Mouse (Mus musculus): ENCODE measurements around the gene Cpsf4l.
A peak's percentile ranks its signal among the peaks of the same experiment; 100 is the strongest.

Gene Cpsf4l

DNA sequence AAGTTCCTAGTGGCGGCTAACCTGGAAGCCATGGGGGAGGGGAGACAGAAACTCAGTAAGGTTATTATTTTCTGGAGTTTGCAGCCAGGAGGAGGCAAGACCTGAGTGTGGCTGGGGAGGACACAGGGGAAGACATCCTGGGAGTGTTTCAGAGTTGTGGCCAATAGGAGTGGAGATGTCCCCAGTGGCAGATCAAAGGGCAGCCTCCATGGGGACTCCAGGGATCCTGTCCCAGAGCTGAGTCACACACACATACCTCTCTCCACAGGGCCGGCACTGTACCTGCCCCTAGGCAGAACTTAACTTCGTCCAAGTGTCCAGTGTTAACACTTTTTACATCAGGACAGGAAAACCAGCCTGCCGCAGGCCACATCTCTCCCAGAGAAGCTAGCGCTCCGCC, 25.3 kb upstream of the Cpsf4l start:
- DNase-seq (ENCODE audit: low read depth): no peak

DNA sequence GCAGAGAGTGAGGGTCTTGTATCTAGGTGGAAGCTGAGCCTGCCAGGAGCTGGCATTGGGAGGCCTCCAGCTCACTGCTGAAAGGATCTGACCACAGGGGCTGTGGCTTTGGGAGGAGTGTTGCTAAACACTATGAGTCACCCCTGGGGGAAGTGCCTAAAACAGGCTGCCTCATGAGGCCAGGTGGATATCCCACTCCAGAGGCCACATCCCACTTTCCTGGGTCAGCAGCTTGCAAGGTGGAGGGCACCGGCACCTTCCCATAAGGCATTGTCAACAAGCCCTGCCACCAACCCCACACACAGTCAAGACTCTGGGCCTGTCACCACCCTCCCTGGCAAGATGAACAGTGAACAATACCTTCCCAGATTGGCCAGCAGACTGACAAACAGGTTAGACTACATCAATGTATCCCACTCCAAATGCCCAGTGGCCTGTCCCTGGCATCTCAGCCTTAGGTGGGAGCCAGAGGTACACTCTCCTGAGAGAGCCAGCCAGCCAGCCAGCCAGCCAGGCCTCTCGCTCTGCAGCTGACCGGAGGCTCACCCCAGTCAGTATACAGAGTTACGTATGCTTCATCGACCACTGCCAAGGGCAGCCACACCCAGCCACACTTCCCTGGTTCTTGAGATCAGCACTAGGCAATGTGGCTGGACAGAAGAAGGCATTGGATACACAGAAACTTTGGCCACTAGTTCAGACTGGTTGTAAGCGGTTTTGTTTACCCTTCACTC, 24.0 kb upstream of the Cpsf4l start:
- no peak for DNase-seq (ENCODE audit: low read depth)

- no peak for DNase-seq (ENCODE audit: low read depth)
These were observed 22.3 kb upstream of the Cpsf4l start for GRCm38 (mm10) chr11:113731945-113732612.

DNA sequence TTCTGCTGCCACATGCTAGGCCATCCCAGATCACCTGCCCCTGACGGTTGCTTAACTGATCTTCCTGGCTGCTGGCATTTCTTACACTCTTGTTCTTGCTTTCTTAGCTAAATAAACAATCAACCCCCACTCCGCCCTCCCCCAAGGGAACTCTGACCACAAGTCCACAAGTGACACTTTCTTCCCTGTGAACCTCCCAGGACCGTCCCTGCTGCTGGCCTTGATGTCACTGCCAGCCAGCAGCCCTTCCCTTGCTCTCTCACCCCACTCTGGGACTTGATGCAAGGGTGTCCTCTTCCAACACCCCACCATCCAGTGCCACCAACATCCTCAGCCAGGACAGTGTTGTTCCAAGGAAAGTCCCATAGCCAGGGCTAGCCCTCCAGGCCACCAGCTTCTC, 21.1 kb upstream of the Cpsf4l start:
- DNase-seq (ENCODE audit: low read depth): no peak

GRCm38 (mm10) chr11:113729917-113730316, 20.1 kb upstream of the Cpsf4l start:
- DNase-seq (ENCODE audit: low read depth): no peak

DNA sequence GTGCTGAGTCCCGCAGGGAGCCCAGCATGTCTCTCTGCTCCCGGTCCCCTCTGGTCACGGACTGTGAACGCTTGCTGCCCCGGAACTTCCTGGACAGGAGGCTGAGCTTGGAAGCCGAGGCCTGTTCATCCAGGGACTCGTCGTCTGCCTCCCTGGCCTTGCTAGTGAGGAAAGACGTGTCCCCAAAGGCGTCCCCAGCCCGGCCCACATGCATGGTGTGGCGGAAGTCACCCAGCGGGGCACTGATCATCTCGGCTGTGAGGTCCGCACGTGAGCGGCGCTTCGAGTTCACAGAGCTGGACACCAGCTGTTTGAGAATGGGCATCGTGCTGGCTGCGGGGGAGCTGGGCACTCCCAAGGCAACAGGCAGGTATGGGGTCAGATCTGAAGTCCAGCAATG, 19.4 kb upstream of the Cpsf4l start:
- no peak for DNase-seq (ENCODE audit: low read depth)

GRCm38 (mm10) chr11:113727992-113728391, 18.2 kb upstream of the Cpsf4l start:
- no peak for DNase-seq (ENCODE audit: low read depth)

DNA sequence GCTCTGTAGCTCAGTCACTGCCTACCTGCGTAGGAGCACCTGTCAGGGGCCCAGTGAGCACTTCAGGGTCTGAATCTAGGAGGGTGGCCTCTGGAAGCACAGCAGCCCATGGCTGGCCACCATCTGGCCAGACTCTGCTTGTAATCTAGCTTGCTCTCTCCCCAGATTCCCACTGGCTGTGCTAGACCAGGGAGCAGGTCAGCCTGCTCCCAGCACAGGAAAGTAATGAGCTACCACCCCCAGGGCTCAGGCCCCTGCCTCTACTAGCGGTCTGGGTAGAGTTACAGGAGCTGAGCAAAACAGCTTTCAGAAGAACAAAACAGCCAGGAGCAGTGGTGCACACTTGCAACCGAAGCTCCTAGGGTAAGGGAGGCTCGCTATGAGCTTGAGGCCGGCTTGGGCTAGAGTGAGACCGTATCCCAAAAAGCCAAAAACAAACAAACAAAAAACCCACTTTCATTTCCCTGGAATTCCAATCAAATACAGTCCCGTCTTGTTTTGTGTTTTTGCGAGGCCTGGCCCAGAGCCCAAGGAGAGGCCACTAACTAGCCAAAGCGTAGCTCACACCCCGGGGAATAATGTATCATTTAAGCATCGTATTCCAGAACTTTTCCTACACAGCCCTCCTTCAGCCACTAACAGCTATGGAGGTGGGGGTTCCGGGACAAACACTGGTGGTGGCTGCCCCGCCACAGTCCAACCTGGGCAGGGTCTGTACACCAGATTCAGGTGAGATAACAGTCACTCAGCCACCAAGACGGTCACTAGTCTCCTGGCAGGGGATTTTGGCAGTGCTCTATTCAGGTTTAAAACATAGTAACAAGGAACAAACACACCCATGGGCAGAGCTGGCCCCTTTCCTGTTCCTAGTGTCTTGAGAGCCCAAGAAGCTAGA, 17.4 kb upstream of the Cpsf4l start:
- no peak for DNase-seq (ENCODE audit: low read depth)

- DNase-seq (ENCODE audit: low read depth): no peak
These were observed 15.6 kb upstream of the Cpsf4l start for GRCm38 (mm10) chr11:113725235-113726048.

GRCm38 (mm10) chr11:113722405-113723090, 12.7 kb upstream of the Cpsf4l start:
- no peak for DNase-seq (ENCODE audit: low read depth)

- no peak for DNase-seq (ENCODE audit: low read depth)
These were observed 8.1 kb upstream of the Cpsf4l start for GRCm38 (mm10) chr11:113717767-113718424.

DNA sequence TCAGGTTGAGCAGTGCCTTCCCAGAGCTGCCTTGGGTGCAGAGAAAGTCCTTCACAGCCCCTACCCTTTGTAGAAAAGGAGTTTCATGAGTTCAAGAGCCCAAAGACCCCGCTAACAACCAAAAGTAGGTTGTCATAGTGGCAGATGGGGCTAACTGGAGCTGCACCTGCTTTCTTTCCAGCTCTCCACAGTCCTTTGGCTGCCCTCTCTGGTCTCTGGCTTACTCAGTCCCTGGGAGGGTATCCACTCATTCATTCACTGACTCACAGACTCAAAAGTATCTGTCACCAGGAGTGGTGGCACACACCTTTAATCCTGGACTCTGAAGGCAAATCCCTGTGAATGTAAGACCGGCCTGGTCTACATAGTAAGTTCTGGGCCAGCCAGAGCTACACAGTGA, 6.3 kb upstream of the Cpsf4l start:
- no peak for DNase-seq (ENCODE audit: low read depth)

- no peak for DNase-seq (ENCODE audit: low read depth)
These were observed 5.4 kb upstream of the Cpsf4l start for GRCm38 (mm10) chr11:113715078-113715674.

GRCm38 (mm10) chr11:113711061-113711460, 1.2 kb upstream of the Cpsf4l start:
- DNase-seq (ENCODE audit: low read depth): no peak

- no peak for DNase-seq (ENCODE audit: low read depth)
These were observed 500 bp upstream of the Cpsf4l start for GRCm38 (mm10) chr11:113710257-113710777.

GRCm38 (mm10) chr11:113709272-113709671, 545 bp downstream of the Cpsf4l start:
- DNase-seq (ENCODE audit: low read depth): no peak

DNA sequence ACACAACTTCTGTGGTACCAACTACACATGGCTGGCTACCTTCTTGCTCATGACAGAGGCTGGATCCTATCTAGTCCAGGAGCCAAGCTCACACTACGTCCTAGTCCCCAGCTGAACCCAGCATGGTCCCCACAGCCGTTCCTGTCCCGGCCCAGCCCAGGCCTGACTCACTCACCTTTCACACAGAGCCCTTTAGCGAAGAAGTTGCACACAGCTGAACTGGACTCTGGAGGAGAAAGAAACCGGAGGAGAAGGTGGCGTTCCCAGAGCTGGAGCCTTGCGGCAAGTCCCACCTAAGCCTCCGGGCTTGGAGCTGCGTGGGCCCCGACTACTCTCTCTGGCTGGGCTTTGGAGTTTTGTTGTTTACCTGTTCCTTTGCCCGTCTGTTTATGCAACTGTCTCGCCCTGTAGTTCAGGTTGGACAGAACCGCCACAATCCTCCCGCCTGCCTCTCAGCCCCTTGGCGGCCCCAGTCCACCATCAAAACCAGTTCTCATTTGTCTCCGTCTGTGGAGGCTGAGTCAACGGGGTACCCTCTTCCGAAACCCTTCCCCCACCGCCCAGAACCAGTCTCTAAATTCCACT, 1.1 kb downstream of the Cpsf4l start:
- DNase-seq (ENCODE audit: low read depth): no peak

DNA sequence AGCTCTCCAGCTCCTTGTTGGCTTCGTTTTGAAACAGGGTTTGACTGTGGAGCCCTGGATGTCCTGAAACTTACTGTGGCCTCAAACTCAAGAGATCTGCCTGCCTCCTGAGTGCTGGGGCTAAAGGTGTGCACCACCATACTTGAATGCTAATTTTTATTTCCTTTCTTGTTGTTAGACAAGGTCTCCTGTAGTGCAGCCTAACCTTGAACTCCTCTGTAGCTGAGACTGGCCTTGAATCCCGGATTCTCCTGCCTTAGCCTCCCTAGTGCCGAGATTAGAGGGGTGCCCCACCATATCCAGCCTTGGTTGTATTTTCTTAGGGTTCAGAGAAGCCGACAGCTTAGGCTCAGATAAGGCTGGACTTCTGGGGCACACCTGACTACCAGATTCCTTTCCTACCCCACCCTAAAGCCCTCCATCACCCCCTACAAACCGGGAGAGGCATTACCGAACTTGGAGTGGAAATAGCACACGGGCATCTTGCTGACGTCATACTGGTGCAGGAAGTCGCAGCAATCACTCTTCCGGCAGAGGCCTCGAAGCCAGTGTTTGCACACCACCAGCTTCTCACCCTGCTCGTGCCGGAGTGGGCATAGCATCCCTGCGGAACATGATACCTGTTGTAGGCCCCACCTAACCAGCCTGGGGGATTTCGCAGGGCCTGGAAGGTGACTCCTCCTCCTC, 3.7 kb downstream of the Cpsf4l start:
- DNase-seq (ENCODE audit: low read depth): no peak

DNA sequence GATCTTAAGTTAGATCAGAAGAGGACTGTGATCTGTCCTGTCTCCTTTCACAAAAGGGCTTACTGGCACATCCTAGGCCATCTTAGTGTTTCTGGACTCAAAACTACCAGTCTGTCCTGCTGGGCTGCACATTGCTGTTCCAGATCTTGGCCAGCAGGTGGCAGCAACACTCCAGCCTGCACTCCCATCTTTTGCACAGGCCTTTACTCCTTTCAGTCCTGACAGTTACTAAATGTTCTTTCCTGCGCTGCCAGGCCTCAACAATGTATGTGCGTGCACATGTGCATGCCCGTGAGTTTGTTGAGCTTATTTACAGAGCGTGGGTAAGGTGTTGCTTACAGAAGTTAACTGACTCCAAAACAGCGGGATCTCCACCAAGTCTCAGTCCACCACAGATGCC, 6.1 kb downstream of the Cpsf4l start:
- DNase-seq (ENCODE audit: low read depth): peak; percentile 47

Measured in c-Kit-positive CD71-positive TER-119-negative erythroid progenitor cells, embryonic 14.5 days (primary cell).